Mouse (Mus musculus) T-helper 2 cell (primary cell): ENCODE measurements around the gene Phex.

Experiments
- in situ Hi-C: fragments of 300-600 bp; cut with MboI, MseI; formaldehyde crosslinking; loops from one replicate; pipeline ENCODE4 v1.15.1; 2025; ENCODE audit warnings: high pct_unique_total_duplicates

Phex gene

GRCm38 (mm10) chrX:157307411-157307810, 107.7 kb downstream of the Phex start:
- in situ Hi-C loops = no loop called here

- in situ Hi-C loops = no loop called here
These were observed 108.2 kb downstream of the Phex start for GRCm38 (mm10) chrX:157306796-157307405.

GRCm38 (mm10) chrX:157305852-157306232, 109.3 kb downstream of the Phex start:
- in situ Hi-C loops = no loop called here

- in situ Hi-C loops = no loop called here
These were observed 109.8 kb downstream of the Phex start for GRCm38 (mm10) chrX:157305193-157305851.

- in situ Hi-C loops = no loop called here
These were observed 122.7 kb downstream of the Phex start for GRCm38 (mm10) chrX:157292411-157292810.

GRCm38 (mm10) chrX:157276581-157276980, 138.5 kb downstream of the Phex start:
- in situ Hi-C loops = no loop called here

- in situ Hi-C loops = no loop called here
These were observed 141.8 kb downstream of the Phex start for GRCm38 (mm10) chrX:157273291-157273690.

GRCm38 (mm10) chrX:157271609-157272008, 143.5 kb downstream of the Phex start:
- in situ Hi-C loops = no loop called here

GRCm38 (mm10) chrX:157269726-157270305, 145.3 kb downstream of the Phex start:
- in situ Hi-C loops = no loop called here

GRCm38 (mm10) chrX:157268141-157268540, 147.0 kb downstream of the Phex start:
- in situ Hi-C loops = no loop called here

- in situ Hi-C loops = no loop called here
These were observed 212.4 kb downstream of the Phex start for GRCm38 (mm10) chrX:157202736-157203135.

- in situ Hi-C loops = no loop called here
These were observed 230.9 kb downstream of the Phex start for GRCm38 (mm10) chrX:157184167-157184566.

- in situ Hi-C loops = no loop called here
These were observed 234.3 kb downstream of the Phex start for GRCm38 (mm10) chrX:157180845-157181244.

GRCm38 (mm10) chrX:157164142-157164541, 251.0 kb downstream of the Phex start:
- in situ Hi-C loops = no loop called here

GRCm38 (mm10) chrX:157163394-157163793, 251.7 kb downstream of the Phex start:
- in situ Hi-C loops = no loop called here

- in situ Hi-C loops = no loop called here
These were observed 270.4 kb downstream of the Phex start for GRCm38 (mm10) chrX:157144675-157145074.

- in situ Hi-C loops = no loop called here
These were observed 275.5 kb downstream of the Phex start for GRCm38 (mm10) chrX:157139601-157140000.
